Mouse (Mus musculus) heart, embryonic 11.5 days (tissue): ENCODE results near the gene Pikfyve. TPM values are rescaled to one million over a fixed set of nuclear protein-coding genes. Genes with fewer than 3 reads are reported as not detected.
"Not testable (repeated sequence)": the region's sequence is repeated elsewhere in the genome, so short reads cannot be mapped to it uniquely, and the experiment has no call there.

Experiments used
- ATAC-seq: fragments of 200-750 bp; cut with Nextera tagmentation; replicated peaks from 2 replicates; pipeline ENCODE4 v1.8.0; 2017; ENCODE audit warnings: moderate library complexity; ENCODE audit not compliant: insufficient number of reproducible peaks, low FRiP score, low TSS enrichment
- H3K27ac ChIP-seq: fragments of 300-500 bp; sonication (generic); 2 replicates; pipeline ENCODE4 v1.5.1; 2014; ENCODE audit warnings: mild to moderate bottlenecking, low read depth, low read length
- H3K27me3 ChIP-seq: fragments of 300-500 bp; sonication (generic); 2 replicates; pipeline ENCODE4 v1.6.1; 2014; ENCODE audit warnings: mild to moderate bottlenecking, low read length, mixed read lengths; ENCODE audit not compliant: control insufficient read depth, insufficient read depth
- H3K36me3 ChIP-seq: fragments of 300-500 bp; sonication (generic); 2 replicates; pipeline ENCODE4 v1.6.1; 2014; ENCODE audit warnings: mild to moderate bottlenecking, low read length, moderate library complexity, mixed read lengths; ENCODE audit not compliant: control insufficient read depth, insufficient read depth
- H3K4me1 ChIP-seq: fragments of 300-500 bp; sonication (generic); 2 replicates; pipeline ENCODE4 v1.6.1; 2014; ENCODE audit warnings: low read length; ENCODE audit not compliant: control insufficient read depth, insufficient read depth
- H3K4me2 ChIP-seq: fragments of 300-500 bp; sonication (generic); 2 replicates; pipeline ENCODE4 v1.6.1; 2014; ENCODE audit warnings: mild to moderate bottlenecking, moderate library complexity
- H3K4me3 ChIP-seq: fragments of 300-500 bp; sonication (generic); 2 replicates; pipeline ENCODE4 v1.5.1; 2014; ENCODE audit warnings: low read depth, low read length
- H3K9ac ChIP-seq: fragments of 300-500 bp; sonication (generic); 2 replicates; pipeline ENCODE4 v1.6.1; 2014; ENCODE audit warnings: mild to moderate bottlenecking, low read depth, low read length, moderate library complexity
- H3K9me3 ChIP-seq: fragments of 300-500 bp; sonication (generic); replicated peaks from 2 replicates; pipeline ENCODE4 v1.6.1; 2016; ENCODE audit warnings: low read length; ENCODE audit not compliant: control insufficient read depth
- WGBS: fragments of 180-500 bp; shearing (Covaris S2); extraction: QIAGEN DNeasy Blood & Tissue Kit; methylation state at CpG from one replicate; pipeline ENCODE4 v1.1.7; 2014; ENCODE audit not compliant: insufficient replicate concordance; 5-methylcytosine and 5-hydroxymethylcytosine counted together
- polyA plus RNA-seq: library from polyadenylated mRNA; unstranded; fragments of >200 nt; fragmentation: Nextera tagmentation; extraction: Ambion mirVana; gene quantifications from 2 replicates; pipeline ENCODE4 v1.2.1, GENCODE M21; 2014

Gene Pikfyve
- polyA plus RNA-seq, 1 experiment from 2014 or later: 8.9 TPM

GRCm38 (mm10) chr1:65229768-65230167, 43.3 kb downstream of the Pikfyve start:
- H3K4me3 ChIP-seq, H3K4me2 ChIP-seq, H3K27ac ChIP-seq, H3K36me3 ChIP-seq, H3K9ac ChIP-seq, ATAC-seq, H3K9me3 ChIP-seq, H3K27me3 ChIP-seq, H3K4me1 ChIP-seq: not testable (repeated sequence)
- WGBS: 89% methylated on average over 3 of the region's 3 CpGs

GRCm38 (mm10) chr1:65230566-65230965, 44.1 kb downstream of the Pikfyve start:
- no peaks in the 10 kb centered on the region for H3K9me3 ChIP-seq
- no peaks in the 10 kb centered on the region for H3K27me3 ChIP-seq
- ATAC-seq: no peak
- 89% methylated on average over 1 of the region's 1 CpGs for WGBS
- H3K4me1 ChIP-seq: no peaks in the 10 kb centered on the region
- H3K4me2 ChIP-seq: no peak overlapping the region
- H3K27ac ChIP-seq: no peak overlapping the region
- H3K9ac ChIP-seq: no peak overlapping the region
- no peak overlapping the region for H3K4me3 ChIP-seq
- peaks cover 8% of the 10 kb centered on the region for H3K36me3 ChIP-seq

- no peak for ATAC-seq
- WGBS: 77% methylated on average over 3 of the region's 3 CpGs
- Histone ChIP-seq H3K9ac (no peak overlapping the region), H3K4me3 (no peak overlapping the region), H3K27me3 (no peaks in the 10 kb centered on the region), H3K9me3 (no peaks in the 10 kb centered on the region), H3K36me3 (peaks cover 10% of the 10 kb centered on the region), H3K4me2 (no peak overlapping the region), H3K27ac (no peak overlapping the region), H3K4me1 (no peaks in the 10 kb centered on the region)
Measured at GRCm38 (mm10) chr1:65237712-65238111, 51.2 kb downstream of the Pikfyve start.

- no peaks in the 10 kb centered on the region for H3K27me3 ChIP-seq
- no peak overlapping the region for H3K4me2 ChIP-seq
- H3K27ac ChIP-seq: no peak overlapping the region
- no peak for ATAC-seq
- WGBS: 83% methylated on average over 1 of the region's 1 CpGs
- no peak overlapping the region for H3K9ac ChIP-seq
- H3K4me1 ChIP-seq: no peaks in the 10 kb centered on the region
- H3K4me3 ChIP-seq: no peak overlapping the region
- H3K36me3 ChIP-seq: peaks cover 5% of the 10 kb centered on the region
- H3K9me3 ChIP-seq: no peaks in the 10 kb centered on the region
Measured at GRCm38 (mm10) chr1:65245637-65246036, 59.2 kb downstream of the Pikfyve start.

- no peaks in the 10 kb centered on the region for H3K27me3 ChIP-seq
- H3K4me1 ChIP-seq: no peaks in the 10 kb centered on the region
- no peak overlapping the region for H3K27ac ChIP-seq
- no peaks in the 10 kb centered on the region for H3K9me3 ChIP-seq
- H3K4me2 ChIP-seq: no peak overlapping the region
- no peak overlapping the region for H3K4me3 ChIP-seq
- H3K9ac ChIP-seq: no peak overlapping the region
- 80% methylated on average over 3 of the region's 3 CpGs for WGBS
- no peak for ATAC-seq
- peaks cover 2% of the 10 kb centered on the region; the same call in 1 of the 2 replicates for H3K36me3 ChIP-seq
Measured at GRCm38 (mm10) chr1:65280461-65280860, 94.0 kb downstream of the Pikfyve start.

GRCm38 (mm10) chr1:65281756-65282155, 95.3 kb downstream of the Pikfyve start, which contains the start of gene Pth2r:
Pth2r (plus strand) TSS chr1:65282056.
- WGBS: 77% methylated on average over 6 of the region's 6 CpGs
- no peak within 1 kb of the TSS for H3K4me3 ChIP-seq
- no peaks in the 10 kb centered on the region for H3K9me3 ChIP-seq
- H3K4me1 ChIP-seq: no peaks in the 10 kb centered on the region
- peaks cover 1% of the 10 kb centered on the region; the same call in 1 of the 2 replicates for H3K36me3 ChIP-seq
- no peaks in the 10 kb centered on the region for H3K27me3 ChIP-seq
- H3K4me2 ChIP-seq: no peak within 1 kb of the TSS
- no peak for ATAC-seq
- no peak within 1 kb of the TSS for H3K9ac ChIP-seq
- no peak within 1 kb of the TSS for H3K27ac ChIP-seq

- Histone ChIP-seq H3K9me3 (no peaks in the 10 kb centered on the region), H3K27me3 (no peaks in the 10 kb centered on the region), H3K36me3 (no peaks in the 10 kb centered on the region), H3K4me1 (no peaks in the 10 kb centered on the region), H3K9ac (no peak overlapping the region), H3K27ac (no peak overlapping the region), H3K4me2 (no peak overlapping the region), H3K4me3 (no peak overlapping the region)
- 10% methylated on average over 6 of the region's 6 CpGs for WGBS
- no peak for ATAC-seq
Measured at GRCm38 (mm10) chr1:65282766-65283165, 96.3 kb downstream of the Pikfyve start.

- Histone ChIP-seq H3K4me2 (no peak overlapping the region), H3K9me3 (no peaks in the 10 kb centered on the region), H3K27ac (no peak overlapping the region), H3K4me1 (no peaks in the 10 kb centered on the region), H3K27me3 (peaks cover 13% of the 10 kb centered on the region), H3K4me3 (no peak overlapping the region), H3K9ac (no peak overlapping the region), H3K36me3 (no peaks in the 10 kb centered on the region)
- ATAC-seq: no peak
- 76% methylated on average over 3 of the region's 3 CpGs for WGBS
Measured at GRCm38 (mm10) chr1:65308476-65308875, 122.0 kb downstream of the Pikfyve start.

GRCm38 (mm10) chr1:65311214-65311933, 124.9 kb downstream of the Pikfyve start:
- ATAC-seq: no peak
- Histone ChIP-seq H3K9me3 (no peaks in the 10 kb centered on the region), H3K4me1 (no peaks in the 10 kb centered on the region), H3K36me3 (no peaks in the 10 kb centered on the region), H3K9ac (0 out of 2 replicates have a peak overlapping the region, but pooled peaks have one; percentile 4), H3K4me2 (peak overlapping the region; percentile 80), H3K27me3 (peaks cover 13% of the 10 kb centered on the region), H3K4me3 (peak overlapping the region; percentile 38), H3K27ac (no peak overlapping the region)
- 2% methylated on average over 29 of the region's 29 CpGs for WGBS
